Mouse (Mus musculus) E14TG2a.4 (cell line): ENCODE measurements around the gene Myom3.

Source experiments
- CTCF ChIP-seq: conservative IDR thresholded peaks from 2 replicates; pipeline ENCODE4 v1.5.1; 2014; ENCODE audit warnings: low read length
- NANOG ChIP-seq: IDR thresholded peaks from 2 replicates; pipeline ENCODE4 v1.6.1; 2014; ENCODE audit warnings: borderline replicate concordance, low read length, mixed read lengths
- POU5F1 ChIP-seq: IDR thresholded peaks from 2 replicates; pipeline ENCODE4 v1.6.1; 2014; ENCODE audit warnings: low read length, borderline replicate concordance

- TF ChIP-seq CTCF (no peak), NANOG (no peak), POU5F1 (no peak)
Measured at GRCm38 (mm10) chr4:135839293-135840011, 79.9 kb downstream of the Myom3 start.
